Mouse (Mus musculus) hindbrain, embryonic 16.5 days (tissue): ENCODE measurements around the gene Cdh20. TPM values are rescaled to one million over a fixed set of nuclear protein-coding genes. Genes with fewer than 3 reads are reported as not detected.

ENCODE experiments used
- ATAC-seq: fragments of 200-750 bp; cut with Nextera tagmentation; 2 replicates; pipeline ENCODE4 v1.8.0; 2017; ENCODE audit warnings: moderate TSS enrichment, moderate library complexity
- H3K27ac ChIP-seq: fragments of 300-500 bp; sonication (generic); 2 replicates; pipeline ENCODE4 v1.5.1; 2014; ENCODE audit warnings: low read depth, mild to moderate bottlenecking, control low read depth, low read length, moderate library complexity
- H3K27me3 ChIP-seq: fragments of 300-500 bp; sonication (generic); replicated peaks from 2 replicates; pipeline ENCODE4 v1.6.1; 2014; ENCODE audit warnings: low read length; ENCODE audit not compliant: control insufficient read depth, insufficient read depth
- H3K36me3 ChIP-seq: fragments of 300-500 bp; sonication (generic); 2 replicates; pipeline ENCODE4 v1.6.1; 2014; ENCODE audit warnings: mild to moderate bottlenecking, low read length, moderate library complexity, mixed read lengths; ENCODE audit not compliant: control insufficient read depth, insufficient read depth
- H3K4me1 ChIP-seq: fragments of 300-500 bp; sonication (generic); 2 replicates; pipeline ENCODE4 v1.6.1; 2014; ENCODE audit warnings: low read depth, low read length; ENCODE audit not compliant: control insufficient read depth, insufficient read depth
- H3K4me2 ChIP-seq: fragments of 300-500 bp; sonication (generic); 2 replicates; pipeline ENCODE4 v1.6.1; 2014; ENCODE audit warnings: mild to moderate bottlenecking, low read length, control low read depth, moderate library complexity
- H3K4me3 ChIP-seq: fragments of 300-500 bp; sonication (generic); 2 replicates; pipeline ENCODE4 v1.5.1; 2014; ENCODE audit warnings: mild to moderate bottlenecking, low read length, control low read depth, moderate library complexity
- H3K9ac ChIP-seq: fragments of 300-500 bp; sonication (generic); 2 replicates; pipeline ENCODE4 v1.6.1; 2014; ENCODE audit warnings: low read depth, mild to moderate bottlenecking, control low read depth, low read length, moderate library complexity
- H3K9me3 ChIP-seq: fragments of 300-500 bp; sonication (generic); 2 replicates; pipeline ENCODE4 v1.6.1; 2014; ENCODE audit warnings: mild to moderate bottlenecking, low read length, moderate library complexity; ENCODE audit not compliant: control insufficient read depth
- WGBS: fragments of 180-500 bp; shearing (Covaris S2); extraction: QIAGEN DNeasy Blood & Tissue Kit; methylation state at CpG from one replicate; pipeline ENCODE4 v1.1.7; 2014; 5-methylcytosine and 5-hydroxymethylcytosine counted together
- polyA plus RNA-seq: library from polyadenylated mRNA; unstranded; fragments of >200 nt; fragmentation: Nextera tagmentation; extraction: Ambion mirVana; gene quantifications from 2 replicates; pipeline ENCODE4 v1.2.1, GENCODE M21; 2015

The Cdh20 gene
- polyA plus RNA-seq, 1 experiment from 2014 or later: 5.6 TPM

DNA sequence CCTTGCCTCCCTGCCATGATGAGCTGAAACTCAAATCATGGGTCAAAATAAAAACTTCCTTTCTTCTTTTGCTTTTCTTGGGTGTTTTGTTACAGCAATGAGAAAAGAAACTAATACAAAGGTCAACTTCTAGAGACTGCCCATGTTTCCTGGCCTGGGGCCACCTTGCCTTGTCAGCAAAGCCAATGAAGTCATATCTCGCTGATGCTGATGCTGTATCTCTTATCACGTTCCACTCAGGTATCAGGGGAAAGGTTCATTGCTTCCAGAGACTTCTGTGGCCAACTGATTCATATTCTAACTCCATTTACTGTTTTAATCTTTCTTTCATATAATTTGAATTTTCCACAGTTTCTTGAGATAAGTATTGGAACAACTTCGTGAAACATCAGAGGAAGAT, 273.3 kb downstream of the Cdh20 start:
- Histone ChIP-seq H3K9me3 (no peaks in the 10 kb centered on the region), H3K36me3 (no peaks in the 10 kb centered on the region), H3K4me3 (no peak overlapping the region), H3K27me3 (no peaks in the 10 kb centered on the region), H3K4me2 (no peak overlapping the region), H3K27ac (no peak overlapping the region), H3K4me1 (no peaks in the 10 kb centered on the region), H3K9ac (no peak overlapping the region)
- 88% methylated on average over 3 of the region's 3 CpGs for WGBS
- ATAC-seq: no peak
